Mouse (Mus musculus): ENCODE measurements at regions not wholly inside any gene's neighbourhood (a gene's known extent, or its start where the extent isn't known, plus 50 kb on each side); places are given as distances from the start of the nearest gene placed in this dataset.

GRCm38 (mm10) chr2:78972288-78973117, 104.6 kb downstream of the Ube2e3 start:
- WGBS = 87% methylated on average over 10 of the region's 10 CpGs
- no peak overlapping the region for H3K9ac ChIP-seq (ENCODE audit: low read length)
- no peaks in the 10 kb centered on the region for H3K9me3 ChIP-seq (ENCODE audit: control insufficient read depth, low read length)
- no peak overlapping the region for H3K4me3 ChIP-seq (ENCODE audit: control insufficient read depth in 1 of 2, insufficient read depth in 1 of 2, low read depth in 1 of 2, low read length in 2 of 2)
- H3K27me3 ChIP-seq (ENCODE audit: control insufficient read depth, insufficient read depth, low read length) = no peaks in the 10 kb centered on the region
- no peak for ATAC-seq (ENCODE audit: insufficient number of reproducible peaks, insufficient read depth, low FRiP score, low read depth)
- H3K27ac ChIP-seq (replicated peaks in 1 of 2; ENCODE audit: control insufficient read depth in 1 of 2, insufficient read depth in 1 of 2, low read depth in 2 of 2, low read length in 2 of 2) = no peak overlapping the region
- H3K4me2 ChIP-seq (ENCODE audit: low read length) = no peak overlapping the region
- no peaks in the 10 kb centered on the region for H3K36me3 ChIP-seq (ENCODE audit: control insufficient read depth, insufficient read depth, low read length)
- no peaks in the 10 kb centered on the region for H3K4me1 ChIP-seq (ENCODE audit: control insufficient read depth in 2 of 2, insufficient read depth in 2 of 2, low read length in 2 of 2)

- H3K36me3 ChIP-seq (ENCODE audit: control insufficient read depth, insufficient read depth, low read length) = no peaks in the 10 kb centered on the region
- H3K27ac ChIP-seq (replicated peaks in 1 of 2; ENCODE audit: control insufficient read depth in 1 of 2, insufficient read depth in 1 of 2, low read depth in 2 of 2, low read length in 2 of 2) = no peak overlapping the region
- H3K9me3 ChIP-seq (ENCODE audit: control insufficient read depth, low read length) = no peaks in the 10 kb centered on the region
- no peak overlapping the region for H3K4me3 ChIP-seq (ENCODE audit: control insufficient read depth in 1 of 2, insufficient read depth in 1 of 2, low read depth in 1 of 2, low read length in 2 of 2)
- no peaks in the 10 kb centered on the region for H3K4me1 ChIP-seq (ENCODE audit: control insufficient read depth in 2 of 2, insufficient read depth in 2 of 2, low read length in 2 of 2)
- no peak overlapping the region for H3K4me2 ChIP-seq (ENCODE audit: low read length)
- H3K27me3 ChIP-seq (ENCODE audit: control insufficient read depth, insufficient read depth, low read length) = no peaks in the 10 kb centered on the region
- 93% methylated on average over 3 of the region's 3 CpGs for WGBS
- no peak overlapping the region for H3K9ac ChIP-seq (ENCODE audit: low read length)
- no peak for ATAC-seq (ENCODE audit: insufficient number of reproducible peaks, insufficient read depth, low FRiP score, low read depth)
Observed at GRCm38 (mm10) chr2:78973811-78974210, 105.9 kb downstream of the Ube2e3 start.

DNA sequence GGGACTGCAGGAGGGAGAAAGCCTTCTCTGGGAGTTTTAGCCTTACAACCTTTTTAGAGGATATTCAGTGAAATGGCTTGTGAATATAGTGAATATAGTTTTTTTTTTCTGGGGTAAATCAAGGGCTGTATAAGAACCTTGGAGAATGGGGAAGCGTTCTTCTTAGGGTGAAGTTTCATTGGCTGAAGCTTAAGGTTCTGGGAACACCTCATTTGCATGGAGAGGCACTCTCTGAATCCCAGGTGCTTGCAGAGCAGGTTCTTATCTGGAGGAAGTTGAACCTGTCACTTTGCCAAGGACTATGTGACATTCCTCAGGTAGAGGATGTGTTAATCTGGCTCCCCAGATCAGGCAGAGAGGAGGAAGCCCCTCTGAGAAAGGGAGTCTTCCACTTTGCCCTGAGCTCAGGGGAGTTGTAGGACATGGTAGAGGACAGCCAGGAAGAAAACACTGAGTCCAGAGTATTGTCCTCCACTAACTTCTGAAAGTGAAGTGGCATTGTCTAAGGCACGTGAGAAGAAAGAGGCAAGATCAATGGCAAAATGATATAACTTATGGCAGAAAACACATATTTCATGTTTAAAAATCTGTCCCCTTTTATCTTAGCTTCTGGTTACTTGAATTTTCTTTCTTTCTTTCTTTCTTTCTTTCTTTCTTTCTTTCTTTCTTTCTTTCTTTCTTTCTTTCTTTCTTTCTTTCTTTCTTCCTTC, 106.9 kb downstream of the Ube2e3 start:
- Histone ChIP-seq H3K4me3 (ENCODE audit: control insufficient read depth in 1 of 2, insufficient read depth in 1 of 2, low read depth in 1 of 2, low read length in 2 of 2) (no peak overlapping the region), H3K4me2 (ENCODE audit: low read length) (no peak overlapping the region), H3K9me3 (ENCODE audit: control insufficient read depth, low read length) (no peaks in the 10 kb centered on the region), H3K9ac (ENCODE audit: low read length) (no peak overlapping the region), H3K27ac (replicated peaks in 1 of 2; ENCODE audit: control insufficient read depth in 1 of 2, insufficient read depth in 1 of 2, low read depth in 2 of 2, low read length in 2 of 2) (no peak overlapping the region), H3K36me3 (ENCODE audit: control insufficient read depth, insufficient read depth, low read length) (no peaks in the 10 kb centered on the region), H3K4me1 (ENCODE audit: control insufficient read depth in 2 of 2, insufficient read depth in 2 of 2, low read length in 2 of 2) (no peaks in the 10 kb centered on the region), H3K27me3 (ENCODE audit: control insufficient read depth, insufficient read depth, low read length) (no peaks in the 10 kb centered on the region)
- no peak for ATAC-seq (ENCODE audit: insufficient number of reproducible peaks, insufficient read depth, low FRiP score, low read depth)
- WGBS = 58% methylated on average over 2 of the region's 2 CpGs

GRCm38 (mm10) chr2:78975393-78975774, 107.5 kb downstream of the Ube2e3 start:
- Histone ChIP-seq H3K36me3 (ENCODE audit: control insufficient read depth, insufficient read depth, low read length) (no peaks in the 10 kb centered on the region), H3K9me3 (ENCODE audit: control insufficient read depth, low read length) (no peaks in the 10 kb centered on the region), H3K4me1 (ENCODE audit: control insufficient read depth in 2 of 2, insufficient read depth in 2 of 2, low read length in 2 of 2) (no peaks in the 10 kb centered on the region), H3K27ac (replicated peaks in 1 of 2; ENCODE audit: control insufficient read depth in 1 of 2, insufficient read depth in 1 of 2, low read depth in 2 of 2, low read length in 2 of 2) (no peak overlapping the region), H3K4me3 (ENCODE audit: control insufficient read depth in 1 of 2, insufficient read depth in 1 of 2, low read depth in 1 of 2, low read length in 2 of 2) (no peak overlapping the region), H3K9ac (ENCODE audit: low read length) (no peak overlapping the region), H3K27me3 (ENCODE audit: control insufficient read depth, insufficient read depth, low read length) (no peaks in the 10 kb centered on the region), H3K4me2 (ENCODE audit: low read length) (no peak overlapping the region)
- WGBS = 76% methylated on average over 4 of the region's 4 CpGs
- ATAC-seq (ENCODE audit: insufficient number of reproducible peaks, insufficient read depth, low FRiP score, low read depth) = no peak

- H3K9me3 ChIP-seq (ENCODE audit: control insufficient read depth, low read length) = no peaks in the 10 kb centered on the region
- H3K4me3 ChIP-seq (ENCODE audit: control insufficient read depth in 1 of 2, insufficient read depth in 1 of 2, low read depth in 1 of 2, low read length in 2 of 2) = no peak overlapping the region
- H3K27me3 ChIP-seq (ENCODE audit: control insufficient read depth, insufficient read depth, low read length) = no peaks in the 10 kb centered on the region
- no peak for ATAC-seq (ENCODE audit: insufficient number of reproducible peaks, insufficient read depth, low FRiP score, low read depth)
- no peaks in the 10 kb centered on the region for H3K36me3 ChIP-seq (ENCODE audit: control insufficient read depth, insufficient read depth, low read length)
- no peak overlapping the region for H3K4me2 ChIP-seq (ENCODE audit: low read length)
- no peak overlapping the region for H3K9ac ChIP-seq (ENCODE audit: low read length)
- no peak overlapping the region for H3K27ac ChIP-seq (replicated peaks in 1 of 2; ENCODE audit: control insufficient read depth in 1 of 2, insufficient read depth in 1 of 2, low read depth in 2 of 2, low read length in 2 of 2)
- WGBS = 96% methylated on average over 4 of the region's 4 CpGs
- H3K4me1 ChIP-seq (ENCODE audit: control insufficient read depth in 2 of 2, insufficient read depth in 2 of 2, low read length in 2 of 2) = no peaks in the 10 kb centered on the region
Observed at GRCm38 (mm10) chr2:78976084-78976483, 108.2 kb downstream of the Ube2e3 start.

- no peaks in the 10 kb centered on the region for H3K36me3 ChIP-seq (ENCODE audit: control insufficient read depth, insufficient read depth, low read length)
- no peak overlapping the region for H3K27ac ChIP-seq (replicated peaks in 1 of 2; ENCODE audit: control insufficient read depth in 1 of 2, insufficient read depth in 1 of 2, low read depth in 2 of 2, low read length in 2 of 2)
- no peak for ATAC-seq (ENCODE audit: insufficient number of reproducible peaks, insufficient read depth, low FRiP score, low read depth)
- no peak overlapping the region for H3K4me2 ChIP-seq (ENCODE audit: low read length)
- no peak overlapping the region for H3K9ac ChIP-seq (ENCODE audit: low read length)
- H3K4me3 ChIP-seq (ENCODE audit: control insufficient read depth in 1 of 2, insufficient read depth in 1 of 2, low read depth in 1 of 2, low read length in 2 of 2) = no peak overlapping the region
- 71% methylated on average over 5 of the region's 5 CpGs for WGBS
- H3K4me1 ChIP-seq (ENCODE audit: control insufficient read depth in 2 of 2, insufficient read depth in 2 of 2, low read length in 2 of 2) = no peaks in the 10 kb centered on the region
- no peaks in the 10 kb centered on the region for H3K9me3 ChIP-seq (ENCODE audit: control insufficient read depth, low read length)
- H3K27me3 ChIP-seq (ENCODE audit: control insufficient read depth, insufficient read depth, low read length) = no peaks in the 10 kb centered on the region
Observed at GRCm38 (mm10) chr2:78977632-78978397, 109.9 kb downstream of the Ube2e3 start.

GRCm38 (mm10) chr2:78980019-78980418, 112.1 kb downstream of the Ube2e3 start:
- H3K36me3 ChIP-seq (ENCODE audit: control insufficient read depth, insufficient read depth, low read length) = no peaks in the 10 kb centered on the region
- no peaks in the 10 kb centered on the region for H3K9me3 ChIP-seq (ENCODE audit: control insufficient read depth, low read length)
- ATAC-seq (ENCODE audit: insufficient number of reproducible peaks, insufficient read depth, low FRiP score, low read depth) = no peak
- whole genome bisulfite sequencing = 85% methylated on average over 5 of the region's 5 CpGs
- no peak overlapping the region for H3K9ac ChIP-seq (ENCODE audit: low read length)
- H3K27ac ChIP-seq (replicated peaks in 1 of 2; ENCODE audit: control insufficient read depth in 1 of 2, insufficient read depth in 1 of 2, low read depth in 2 of 2, low read length in 2 of 2) = no peak overlapping the region
- no peak overlapping the region for H3K4me3 ChIP-seq (ENCODE audit: control insufficient read depth in 1 of 2, insufficient read depth in 1 of 2, low read depth in 1 of 2, low read length in 2 of 2)
- H3K27me3 ChIP-seq (ENCODE audit: control insufficient read depth, insufficient read depth, low read length) = no peaks in the 10 kb centered on the region
- H3K4me1 ChIP-seq (ENCODE audit: control insufficient read depth in 2 of 2, insufficient read depth in 2 of 2, low read length in 2 of 2) = no peaks in the 10 kb centered on the region
- H3K4me2 ChIP-seq (ENCODE audit: low read length) = no peak overlapping the region
